Mouse (Mus musculus): ENCODE results near the gene Ankrd54. TPM values are rescaled to one million over a fixed set of nuclear protein-coding genes. Genes with fewer than 3 reads are reported as not detected.

Ankrd54 gene
- total RNA-seq, 1 experiment, result 25.4 TPM

GRCm38 (mm10) chr15:79048186-79048585 lies 14.5 kb downstream of the Ankrd54 start:
- DNase-seq (ENCODE audit: low read depth, low spot score), result no peak
- no peaks in the 10 kb centered on the region for H3K9me3 ChIP-seq (ENCODE audit: control insufficient read depth, insufficient read depth, low read depth, low read length)

GRCm38 (mm10) chr15:79044837-79045236 lies 17.9 kb downstream of the Ankrd54 start:
- H3K4me1 ChIP-seq (ENCODE audit: control insufficient read depth in 2 of 2, insufficient read depth in 2 of 2, low read length in 2 of 2, poor library complexity in 1 of 2), result peaks cover 2 to 13% of the 10 kb centered on the region in 2 experiments; a peak in 1 of 4 replicates
- no peak for DNase-seq (ENCODE audit: low read depth, low spot score)
- H3K9ac ChIP-seq (ENCODE audit: insufficient read depth, low read depth, low read length, poor library complexity, severe bottlenecking), result no peak overlapping the region
- H3K4me3 ChIP-seq (ENCODE audit: insufficient read depth in 1 of 2, low read depth in 1 of 2, low read length in 2 of 2, poor library complexity in 1 of 2, severe bottlenecking in 1 of 2), result no peak overlapping the region
- no peak for TF ChIP-seq MAFK (IDR thresholded peaks at IDR 0.05; ENCODE audit: insufficient read depth, low read depth, low read length)
- TF ChIP-seq CHD2 (IDR thresholded peaks at IDR 0.05; ENCODE audit: low read depth, low read length), result no peak
- TF ChIP-seq ZC3H11A (IDR thresholded peaks at IDR 0.05; ENCODE audit: borderline replicate concordance, low read depth, low read length), result no peak
- no peak for TF ChIP-seq ZNF384 (IDR thresholded peaks at IDR 0.05; ENCODE audit: low read depth, low read length)
- no peak for TF ChIP-seq HCFC1 (IDR thresholded peaks at IDR 0.05; ENCODE audit: borderline replicate concordance, insufficient read depth, low read length)
- no peaks in the 10 kb centered on the region for H3K9me3 ChIP-seq (ENCODE audit: control insufficient read depth, insufficient read depth, low read depth, low read length)
- no peaks in the 10 kb centered on the region for H3K36me3 ChIP-seq (ENCODE audit: control insufficient read depth, insufficient read depth, low read length, poor library complexity, severe bottlenecking)
- no peak overlapping the region for H3K27ac ChIP-seq (ENCODE audit: insufficient read depth, low read depth, low read length, poor library complexity, severe bottlenecking)
- in situ Hi-C loops (cut with MboI; ENCODE audit: low sequenced_read_pairs in 2 of 2, unreplicated experiment in 2 of 2), result no loop called here

More at GRCm38 (mm10) chr15:79048186-79048585, 14.5 kb downstream of the Ankrd54 start:
- Histone ChIP-seq H3K4me3 (ENCODE audit: insufficient read depth in 1 of 2, low read depth in 1 of 2, low read length in 2 of 2, poor library complexity in 1 of 2, severe bottlenecking in 1 of 2) (no peak overlapping the region), H3K9ac (ENCODE audit: insufficient read depth, low read depth, low read length, poor library complexity, severe bottlenecking) (no peak overlapping the region), H3K36me3 (ENCODE audit: control insufficient read depth, insufficient read depth, low read length, poor library complexity, severe bottlenecking) (no peaks in the 10 kb centered on the region), H3K4me1 (ENCODE audit: control insufficient read depth in 2 of 2, insufficient read depth in 2 of 2, low read length in 2 of 2, poor library complexity in 1 of 2) (peaks cover 12 to 14% of the 10 kb centered on the region in 2 experiments; a peak in 2 of 4 replicates), H3K27ac (ENCODE audit: insufficient read depth, low read depth, low read length, poor library complexity, severe bottlenecking) (no peak overlapping the region)
- in situ Hi-C loops (cut with MboI; ENCODE audit: low sequenced_read_pairs in 2 of 2, unreplicated experiment in 2 of 2), result no loop called here
- TF ChIP-seq CHD2 (IDR thresholded peaks at IDR 0.05; ENCODE audit: low read depth, low read length), result no peak
- no peak for TF ChIP-seq ZC3H11A (IDR thresholded peaks at IDR 0.05; ENCODE audit: borderline replicate concordance, low read depth, low read length)

DNA sequence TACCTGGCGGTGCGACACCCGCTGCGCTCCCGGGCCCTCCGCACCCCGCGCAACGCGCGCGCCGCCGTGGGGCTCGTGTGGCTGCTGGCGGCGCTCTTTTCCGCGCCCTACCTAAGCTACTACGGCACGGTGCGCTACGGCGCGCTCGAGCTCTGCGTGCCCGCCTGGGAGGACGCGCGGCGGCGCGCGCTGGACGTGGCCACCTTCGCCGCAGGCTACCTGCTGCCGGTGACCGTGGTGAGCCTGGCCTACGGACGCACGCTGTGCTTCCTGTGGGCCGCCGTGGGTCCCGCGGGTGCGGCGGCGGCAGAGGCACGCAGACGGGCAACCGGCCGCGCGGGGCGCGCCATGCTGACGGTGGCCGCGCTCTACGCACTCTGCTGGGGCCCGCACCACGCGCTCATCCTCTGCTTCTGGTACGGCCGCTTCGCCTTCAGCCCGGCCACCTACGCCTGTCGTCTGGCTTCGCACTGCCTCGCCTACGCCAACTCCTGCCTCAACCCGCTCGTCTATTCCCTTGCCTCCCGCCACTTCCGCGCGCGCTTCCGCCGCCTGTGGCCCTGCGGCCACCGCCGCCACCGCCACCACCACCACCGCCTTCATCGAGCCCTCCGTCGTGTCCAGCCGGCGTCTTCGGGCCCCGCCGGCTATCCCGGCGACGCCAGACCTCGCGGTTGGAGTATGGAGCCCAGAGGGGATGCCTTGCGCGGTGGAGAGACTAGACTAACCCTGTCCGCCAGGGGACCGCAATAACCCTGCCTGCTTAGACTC lies 19.8 kb downstream of the Ankrd54 start:
- Histone ChIP-seq H3K4me1 (ENCODE audit: control insufficient read depth in 2 of 2, insufficient read depth in 2 of 2, low read length in 2 of 2, poor library complexity in 1 of 2) (peaks cover 2 to 21% of the 10 kb centered on the region in 2 experiments; a peak in 2 of 4 replicates), H3K9me3 (ENCODE audit: control insufficient read depth, insufficient read depth, low read depth, low read length) (no peaks in the 10 kb centered on the region), H3K36me3 (ENCODE audit: control insufficient read depth, insufficient read depth, low read length, poor library complexity, severe bottlenecking) (no peaks in the 10 kb centered on the region), H3K4me3 (ENCODE audit: insufficient read depth in 1 of 2, low read depth in 1 of 2, low read length in 2 of 2, poor library complexity in 1 of 2, severe bottlenecking in 1 of 2) (peak overlapping the region; percentile 80 to 87), H3K27ac (ENCODE audit: insufficient read depth, low read depth, low read length, poor library complexity, severe bottlenecking) (no peak overlapping the region), H3K9ac (ENCODE audit: insufficient read depth, low read depth, low read length, poor library complexity, severe bottlenecking) (peak overlapping the region; percentile 75)
- TF ChIP-seq ZC3H11A (IDR thresholded peaks at IDR 0.05; ENCODE audit: borderline replicate concordance, low read depth, low read length), result no peak
- TF ChIP-seq MAFK (IDR thresholded peaks at IDR 0.05; ENCODE audit: insufficient read depth, low read depth, low read length), result no peak
- TF ChIP-seq HCFC1 (IDR thresholded peaks at IDR 0.05; ENCODE audit: borderline replicate concordance, insufficient read depth, low read length), result no peak
- TF ChIP-seq ZNF384 (IDR thresholded peaks at IDR 0.05; ENCODE audit: low read depth, low read length), result no peak
- no peak for TF ChIP-seq CHD2 (IDR thresholded peaks at IDR 0.05; ENCODE audit: low read depth, low read length)
- no peak for DNase-seq (ENCODE audit: low read depth, low spot score)
- in situ Hi-C loops (cut with MboI; ENCODE audit: low sequenced_read_pairs in 2 of 2, unreplicated experiment in 2 of 2), result no loop called here

DNA sequence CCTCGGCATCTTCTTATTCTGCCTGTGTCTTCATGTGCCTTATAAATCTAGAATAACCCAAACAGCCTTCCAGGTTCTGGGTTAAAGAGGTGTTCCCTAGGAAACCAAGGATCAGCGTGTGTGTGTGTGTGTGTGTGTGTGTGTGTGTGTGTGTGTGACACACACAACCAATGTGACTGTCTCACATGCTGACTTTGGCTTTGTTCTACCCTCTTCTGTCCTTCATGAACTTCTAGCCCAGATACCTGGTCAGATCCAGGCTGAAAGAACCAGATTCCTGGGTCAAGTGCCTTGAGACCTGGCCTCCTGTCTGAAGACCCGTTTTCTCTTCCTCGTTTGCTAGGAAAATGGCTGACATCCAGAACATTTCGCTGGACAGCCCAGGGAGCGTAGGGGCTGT lies 21.1 kb downstream of the Ankrd54 start, which contains the start of gene Galr3:
Gene Galr3, plus strand, starts transcription at position 301 of the 400 bp plus-strand sequence.
- no peak for DNase-seq (ENCODE audit: low read depth, low spot score)
- TF ChIP-seq ZNF384 (IDR thresholded peaks at IDR 0.05; ENCODE audit: low read depth, low read length) (no peak), CHD2 (IDR thresholded peaks at IDR 0.05; ENCODE audit: low read depth, low read length) (no peak), MAFK (IDR thresholded peaks at IDR 0.05; ENCODE audit: insufficient read depth, low read depth, low read length) (no peak), ZC3H11A (IDR thresholded peaks at IDR 0.05; ENCODE audit: borderline replicate concordance, low read depth, low read length) (no peak), HCFC1 (IDR thresholded peaks at IDR 0.05; ENCODE audit: borderline replicate concordance, insufficient read depth, low read length) (no peak)
- peak within 1 kb of the TSS; percentile 75 for H3K9ac ChIP-seq (ENCODE audit: insufficient read depth, low read depth, low read length, poor library complexity, severe bottlenecking)
- H3K4me1 ChIP-seq (ENCODE audit: control insufficient read depth in 2 of 2, insufficient read depth in 2 of 2, low read length in 2 of 2, poor library complexity in 1 of 2), result peaks cover 2 to 21% of the 10 kb centered on the region in 2 experiments; a peak in 2 of 4 replicates
- H3K4me3 ChIP-seq (ENCODE audit: insufficient read depth in 1 of 2, low read depth in 1 of 2, low read length in 2 of 2, poor library complexity in 1 of 2, severe bottlenecking in 1 of 2), result peak within 1 kb of the TSS; percentile 80 to 87
- in situ Hi-C loops (cut with MboI; ENCODE audit: low sequenced_read_pairs in 2 of 2, unreplicated experiment in 2 of 2), result no loop called here
- peaks cover 6% of the 10 kb centered on the region; the same call in 1 of the 2 replicates for H3K36me3 ChIP-seq (ENCODE audit: control insufficient read depth, insufficient read depth, low read length, poor library complexity, severe bottlenecking)
- no peak within 1 kb of the TSS for H3K27ac ChIP-seq (ENCODE audit: insufficient read depth, low read depth, low read length, poor library complexity, severe bottlenecking)
- no peaks in the 10 kb centered on the region for H3K9me3 ChIP-seq (ENCODE audit: control insufficient read depth, insufficient read depth, low read depth, low read length)
